In the genomic region with DNA sequence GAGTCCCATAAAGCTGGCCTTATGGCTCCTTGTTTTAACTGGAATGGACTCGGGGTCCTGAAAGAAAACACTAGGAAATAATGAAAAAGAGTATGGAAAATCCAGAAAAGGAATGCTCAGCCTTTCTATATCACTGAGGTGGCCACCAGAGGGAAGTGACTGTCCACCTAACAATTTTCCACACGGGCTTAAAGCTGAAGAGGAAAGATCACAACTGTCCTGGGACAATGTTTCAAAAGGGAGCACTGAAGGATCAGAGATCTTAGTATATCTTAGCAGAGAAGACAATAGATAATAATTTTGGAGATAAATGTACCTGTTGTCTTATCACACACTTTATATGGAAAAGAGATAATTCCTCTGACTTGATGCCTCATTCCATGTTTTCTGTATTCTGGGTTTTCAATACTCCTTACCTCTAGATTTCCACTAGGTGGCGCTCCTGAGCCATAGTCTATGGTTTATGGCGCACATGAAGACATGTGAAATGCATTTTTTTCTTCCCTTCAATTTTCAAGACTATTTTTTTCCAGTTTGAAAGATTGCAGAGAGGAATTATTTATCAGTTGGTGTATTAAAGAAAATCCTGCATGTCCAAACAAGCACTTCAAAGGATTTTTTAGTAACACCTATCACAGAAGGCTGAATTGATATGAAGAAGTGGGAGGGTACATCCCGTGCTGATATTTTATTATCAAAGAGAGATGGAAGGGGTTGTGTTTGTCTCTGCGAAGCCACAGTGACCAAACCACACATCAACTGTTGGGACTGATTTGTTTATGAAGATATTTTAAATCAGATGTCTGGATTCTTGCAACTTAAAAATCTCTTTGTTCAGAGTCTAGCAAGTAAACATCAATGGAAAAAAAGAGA, we compare ENCODE assay signal across 8 mouse cellular contexts.
A peak's percentile ranks its signal among the peaks of the same experiment; 100 is the strongest.
DNase-seq lines count a peak whose midpoint lies in the region; ATAC-seq lines count a peak whose summit lies in the region.

No protein-coding gene starts in this region.

- H3K27me3 ChIP-seq in hindbrain, embryonic 16.5 days (replicated peaks; ENCODE audit: control insufficient read depth, insufficient read depth, low read length): no peaks in the 10 kb centered on the region
- no peaks in the 10 kb centered on the region for H3K27me3 ChIP-seq in midbrain, embryonic 10.5 days (ENCODE audit: low read depth, poor library complexity, severe bottlenecking)

- no peaks in the 10 kb centered on the region for H3K9me3 ChIP-seq in hindbrain, embryonic 16.5 days (ENCODE audit: control insufficient read depth, low read length)
- H3K9me3 ChIP-seq in midbrain, embryonic 10.5 days (replicated peaks): no peaks in the 10 kb centered on the region

- DNase-seq in kidney, adult 18-20 months: peak; percentile 24
- no peak for DNase-seq in kidney, adult 11 months
- DNase-seq in brain, embryonic 18.5 days (ENCODE audit: low read depth, low spot score): peak; percentile 80
- peak; percentile 27 for DNase-seq in fibroblast of lung, adult 2 months (ENCODE audit: low read depth)
- DNase-seq in left cerebral cortex, adult 11 months (ENCODE audit: low spot score): peak; percentile 63
- peak; percentile 50 for DNase-seq in midbrain, embryonic 10.5 days (ENCODE audit: low spot score)
- peak; percentile 5 for DNase-seq in spleen, adult 12 weeks (ENCODE audit: low spot score)

- H3K4me1 ChIP-seq in hindbrain, embryonic 16.5 days (ENCODE audit: control insufficient read depth, insufficient read depth, low read depth, low read length): peaks cover 3% of the 10 kb centered on the region; the same call in 1 of the 2 replicates
- H3K4me1 ChIP-seq in midbrain, embryonic 10.5 days: no peaks in the 10 kb centered on the region; the same call in 1 of the 2 replicates

- WGBS in hindbrain, embryonic 16.5 days: 40% methylated on average over 6 of the region's 6 CpGs
- 50% methylated on average over 6 of the region's 6 CpGs for WGBS in midbrain, embryonic 10.5 days

- H3K4me2 ChIP-seq in hindbrain, embryonic 16.5 days (ENCODE audit: low read length): no peak overlapping the region

- no peak overlapping the region for H3K4me3 ChIP-seq in hindbrain, embryonic 16.5 days (ENCODE audit: low read length)
- no peak overlapping the region for H3K4me3 ChIP-seq in midbrain, embryonic 10.5 days

- H3K27ac ChIP-seq in hindbrain, embryonic 16.5 days (ENCODE audit: low read depth, low read length): no peak overlapping the region
- no peak overlapping the region for H3K27ac ChIP-seq in midbrain, embryonic 10.5 days (replicated peaks)

- ATAC-seq in hindbrain, embryonic 16.5 days: peak; percentile 81

- no peaks in the 10 kb centered on the region for H3K36me3 ChIP-seq in hindbrain, embryonic 16.5 days (ENCODE audit: control insufficient read depth, insufficient read depth, low read length)
- H3K36me3 ChIP-seq in midbrain, embryonic 10.5 days: no peaks in the 10 kb centered on the region

- H3K9ac ChIP-seq in hindbrain, embryonic 16.5 days (ENCODE audit: low read depth, low read length): no peak overlapping the region
